Mouse (Mus musculus): ENCODE data around the gene Spsb1.

DNA sequence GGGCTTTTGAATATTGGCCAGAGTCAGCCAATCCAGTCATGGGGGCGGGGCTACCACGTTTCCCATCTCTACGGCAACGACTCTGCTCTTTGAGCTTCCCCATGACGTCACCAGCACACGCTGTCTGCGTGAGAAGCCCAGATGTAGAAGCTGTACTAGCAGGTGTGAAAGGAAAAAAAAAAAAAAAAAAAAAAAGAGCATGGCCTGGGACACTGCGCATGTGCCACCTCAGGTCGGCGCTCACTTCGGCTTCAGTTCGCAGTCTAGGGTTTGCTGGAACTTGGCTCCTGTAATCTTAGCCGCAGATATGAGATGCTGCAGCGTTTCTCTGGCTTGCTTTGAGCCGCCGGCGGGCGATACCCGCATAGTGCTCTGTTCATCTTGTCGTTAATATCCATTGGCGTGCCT lies 100.5 kb downstream of the Spsb1 start:
- TF ChIP-seq CTCF (IDR thresholded peaks at IDR 0.05; ENCODE audit: low read depth, low read length) (no peak), GATA1 (IDR thresholded peaks at IDR 0.05; ENCODE audit: borderline replicate concordance, low read length) (no peak), TAL1 (conservative IDR thresholded peaks at IDR 0.05; ENCODE audit: low read depth, low read length) (no peak), POLR2AphosphoS5 (IDR thresholded peaks at IDR 0.05; ENCODE audit: insufficient replicate concordance, low read depth, low read length) (no peak)

All from G1E (cell line).